Mouse (Mus musculus) megakaryocyte, embryonic 14.5 days (primary cell): Measurements from ENCODE around the gene Lrmda.

Experiments
- FLI1 ChIP-seq: IDR thresholded peaks from 2 replicates; pipeline ENCODE4 v1.6.1; 2012; ENCODE audit warnings: low read length, inconsistent platforms, mixed read lengths
- GATA1 ChIP-seq: IDR thresholded peaks from 3 replicates; pipeline ENCODE4 v1.6.1; 2012; ENCODE audit warnings: mixed read lengths, low read length, inconsistent platforms, borderline replicate concordance

- TF ChIP-seq GATA1 (no peak), FLI1 (no peak)
Observed at GRCm38 (mm10) chr14:23095158-23096016, 1075.9 kb downstream of the Lrmda start.
